Mouse (Mus musculus): Measurements from ENCODE around the gene Tnpo3.
A peak's percentile ranks its signal among the peaks of the same experiment; 100 is the strongest.
"Not testable (repeated sequence)": the region's sequence is repeated elsewhere in the genome, so short reads cannot be mapped to it uniquely, and the experiment has no call there.

Tnpo3 gene

DNA sequence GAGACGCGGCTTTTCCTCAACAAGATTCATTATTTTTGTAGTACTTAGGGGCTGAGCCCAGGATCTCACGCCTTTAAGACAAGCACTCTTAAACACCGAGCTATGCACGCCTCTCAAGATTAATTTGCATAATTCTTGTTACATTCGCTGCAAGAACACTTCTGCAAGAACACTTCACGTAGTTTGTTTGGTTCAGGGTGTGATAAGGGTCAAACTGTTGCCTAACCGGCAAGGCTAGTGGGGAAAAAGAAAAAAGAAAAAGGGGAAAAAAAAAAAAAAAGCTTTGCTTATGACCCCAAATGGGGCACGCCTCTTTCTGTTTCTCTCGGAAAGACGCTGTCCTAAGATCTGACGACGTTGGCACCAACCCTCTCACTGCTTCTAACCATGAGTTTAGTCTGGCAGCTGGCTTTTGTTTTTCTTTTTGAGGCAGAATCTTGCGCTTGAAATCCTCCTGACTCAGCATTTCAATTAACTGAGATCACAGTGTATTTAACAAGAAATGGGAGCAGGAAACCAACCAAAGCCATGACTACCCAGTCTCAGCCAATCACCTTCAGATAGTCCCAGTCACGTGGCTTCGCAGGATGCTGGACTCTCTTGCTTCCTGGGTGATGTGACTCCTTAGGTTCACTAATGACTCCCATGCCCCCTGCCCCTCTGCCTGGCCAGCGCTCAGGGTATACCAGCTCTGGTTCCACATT lies 11.3 kb upstream of the Tnpo3 start:
- DNase-seq (ENCODE audit: low spot score), result no peak

DNA sequence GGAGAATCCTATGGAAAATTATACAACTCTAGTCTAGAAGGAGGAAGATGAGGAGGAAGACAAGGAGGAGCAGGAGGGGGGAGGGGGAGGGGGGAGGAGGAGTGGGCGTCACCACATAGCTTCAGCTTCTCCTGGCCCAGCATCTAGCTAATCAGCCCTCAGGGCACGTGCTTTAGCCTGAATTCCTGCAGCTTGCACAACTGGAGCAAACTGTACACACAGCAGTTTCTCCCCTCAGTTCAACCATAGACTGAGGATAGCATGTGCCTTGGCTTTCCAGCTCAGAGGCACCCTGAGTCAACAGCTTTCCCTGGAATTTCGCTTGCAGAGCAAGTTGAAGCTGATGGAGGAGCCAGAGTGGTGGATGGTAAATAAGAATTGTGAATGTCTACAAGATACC lies 10.5 kb upstream of the Tnpo3 start:
- no peak for DNase-seq (ENCODE audit: low spot score)

GRCm38 (mm10) chr6:29610020-29610640 lies 443 bp upstream of the Tnpo3 start:
- DNase-seq (ENCODE audit: low spot score), result not testable (repeated sequence)

DNA sequence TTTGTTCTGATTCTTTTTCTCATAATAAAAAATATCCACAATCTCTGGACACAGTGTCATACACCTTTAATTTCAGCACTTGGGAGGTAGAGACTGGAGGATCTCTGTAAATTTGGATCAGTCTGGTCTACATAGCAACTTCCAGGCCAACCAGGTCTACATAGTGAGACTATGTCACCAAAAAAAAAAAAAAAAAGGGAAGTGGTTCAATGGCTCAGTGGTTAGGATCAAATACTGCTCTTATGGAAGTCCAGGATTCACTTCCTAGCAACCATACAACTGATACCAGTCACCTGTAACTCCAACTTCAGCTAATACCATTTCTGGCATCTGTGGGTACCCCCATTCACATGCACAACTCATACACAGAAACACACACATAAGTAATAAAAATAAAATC lies 9.5 kb downstream of the Tnpo3 start:
- no peak for DNase-seq (ENCODE audit: low spot score)

- no peak for DNase-seq (ENCODE audit: low spot score)
Measured at GRCm38 (mm10) chr6:29595656-29596055, 14.0 kb downstream of the Tnpo3 start.

GRCm38 (mm10) chr6:29581202-29581601 lies 28.5 kb downstream of the Tnpo3 start:
- no peak for DNase-seq (ENCODE audit: low spot score)

DNA sequence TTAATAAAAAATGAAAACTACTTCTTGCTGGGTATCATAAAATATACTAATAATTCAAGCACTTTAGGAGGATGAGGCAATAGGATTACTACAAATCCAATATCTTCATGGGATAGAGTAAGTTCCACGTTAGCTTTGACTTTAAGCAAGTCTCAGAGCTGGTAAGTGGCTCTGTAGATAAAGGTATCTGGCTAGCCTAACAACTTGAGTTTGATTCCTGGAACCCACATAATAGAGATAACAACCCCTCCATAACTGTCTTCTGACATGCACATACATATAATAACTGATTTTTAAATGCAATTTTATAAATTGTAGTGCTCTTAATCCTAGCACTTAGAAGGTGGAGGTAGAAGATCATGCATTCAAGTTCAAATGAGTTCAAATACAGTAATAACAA lies 28.9 kb downstream of the Tnpo3 start:
- DNase-seq (ENCODE audit: low spot score), result no peak

GRCm38 (mm10) chr6:29576388-29576787 lies 33.3 kb downstream of the Tnpo3 start:
- DNase-seq (ENCODE audit: low spot score), result not testable (repeated sequence)

DNA sequence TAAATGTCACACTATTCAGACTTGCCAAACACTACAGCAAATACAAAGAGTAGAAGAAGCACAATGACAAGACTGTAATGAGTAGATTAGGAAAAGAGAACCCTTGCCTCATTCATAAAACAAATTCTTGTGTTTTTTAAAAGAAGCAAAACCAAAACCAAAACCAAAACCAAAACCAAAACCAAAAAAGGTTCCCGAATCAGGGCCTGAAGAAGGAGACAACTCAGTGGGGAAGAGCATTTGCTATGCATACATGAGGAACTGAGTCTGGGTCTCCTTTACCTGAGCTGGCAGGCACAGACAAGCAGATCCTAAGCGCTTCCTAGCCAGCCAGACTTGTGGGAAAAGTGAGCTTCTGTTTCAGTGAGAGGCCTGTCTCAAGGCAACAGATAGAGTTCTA lies 52.6 kb downstream of the Tnpo3 start:
- no peak for DNase-seq (ENCODE audit: low spot score)

- no peak for DNase-seq (ENCODE audit: low spot score)
Measured at GRCm38 (mm10) chr6:29552526-29552925, 57.2 kb downstream of the Tnpo3 start.

DNA sequence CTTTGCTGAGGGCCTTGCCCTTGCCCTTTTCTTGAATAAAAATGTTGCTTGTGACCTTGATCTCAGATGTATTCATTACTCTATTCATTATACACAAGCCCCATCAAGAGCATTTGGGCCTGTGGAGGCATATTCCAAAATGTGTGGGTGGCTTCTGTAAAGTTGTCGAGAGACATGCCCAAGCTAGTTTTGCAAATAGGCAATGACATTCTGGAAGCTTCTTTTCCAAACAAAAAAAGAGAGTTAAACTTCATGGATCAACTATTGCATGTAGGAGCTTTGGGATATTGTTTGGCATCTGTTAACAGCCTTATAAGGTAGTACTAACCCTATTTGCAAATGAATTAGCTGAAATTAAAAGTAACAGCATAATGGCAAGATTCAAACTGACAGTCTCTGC lies 61.6 kb downstream of the Tnpo3 start:
- no peak for DNase-seq (ENCODE audit: low spot score)

- DNase-seq (ENCODE audit: low spot score), result no peak
Measured at GRCm38 (mm10) chr6:29547582-29547981, 62.1 kb downstream of the Tnpo3 start.

DNA sequence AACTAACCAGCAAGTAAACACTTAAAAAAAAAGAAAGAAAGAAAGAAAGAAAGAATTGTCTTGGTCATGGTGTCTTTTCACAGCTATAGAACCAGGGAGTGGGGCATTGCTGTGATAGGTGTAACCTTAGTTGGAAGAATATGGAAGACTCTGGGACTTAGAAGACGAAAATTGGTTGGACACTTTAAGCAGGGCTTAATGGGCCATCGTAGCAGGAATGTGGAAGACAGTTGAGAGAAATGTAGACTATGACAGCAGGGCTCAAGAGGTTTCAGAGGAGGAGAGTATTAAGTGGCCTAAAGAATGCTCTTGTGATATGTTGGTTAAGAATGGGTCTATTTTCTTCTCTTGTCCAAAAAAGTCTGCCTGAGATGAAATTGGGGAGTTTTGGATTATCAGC lies 64.1 kb downstream of the Tnpo3 start:
- DNase-seq (ENCODE audit: low spot score), result no peak

GRCm38 (mm10) chr6:29540956-29541355 lies 68.7 kb downstream of the Tnpo3 start:
- no peak for DNase-seq (ENCODE audit: low spot score)

DNA sequence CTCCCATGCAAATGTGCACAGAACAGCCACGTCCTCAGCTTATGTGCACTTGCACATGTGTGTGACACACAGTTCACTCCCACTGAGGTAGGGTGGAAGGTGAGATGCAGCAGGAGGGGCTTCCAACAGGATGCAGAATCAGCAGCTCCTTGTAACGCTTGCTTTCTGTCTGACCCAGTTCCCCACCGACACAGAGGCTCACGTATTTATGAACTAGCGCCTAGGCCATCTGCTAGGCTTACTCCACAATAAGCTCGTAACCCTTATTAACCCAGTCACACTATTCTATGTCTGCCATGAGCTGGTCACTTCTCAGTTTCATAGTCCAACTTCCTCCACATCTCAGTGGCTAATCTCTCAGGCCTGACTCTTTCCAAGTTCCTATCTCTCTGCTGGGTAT lies 69.5 kb downstream of the Tnpo3 start:
- DNase-seq (ENCODE audit: low spot score), result no peak

DNA sequence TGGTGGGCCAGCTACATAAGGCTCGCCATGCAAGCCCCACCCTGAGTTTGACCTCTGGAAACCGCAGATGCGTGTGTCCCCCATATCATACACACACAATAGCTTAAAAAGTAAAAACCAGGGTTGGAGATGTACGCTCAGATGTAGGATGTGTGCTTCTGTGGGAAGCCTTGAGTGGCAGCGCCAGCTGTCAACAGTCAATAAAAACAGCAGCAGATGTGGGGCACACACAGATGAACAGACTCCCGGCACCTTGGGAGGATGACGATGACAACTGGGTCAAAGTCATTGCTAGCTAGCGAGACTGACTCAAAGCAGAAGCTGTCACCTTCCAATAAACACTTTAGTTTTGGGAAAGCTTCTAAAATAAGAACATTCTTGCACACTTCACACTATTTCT lies 70.2 kb downstream of the Tnpo3 start:
- DNase-seq (ENCODE audit: low spot score), result no peak

- no peak for DNase-seq (ENCODE audit: low spot score)
Measured at GRCm38 (mm10) chr6:29537221-29537620, 72.5 kb downstream of the Tnpo3 start.

GRCm38 (mm10) chr6:29536651-29537193 lies 73.0 kb downstream of the Tnpo3 start:
- peak; percentile 28 for DNase-seq (ENCODE audit: low spot score)

DNA sequence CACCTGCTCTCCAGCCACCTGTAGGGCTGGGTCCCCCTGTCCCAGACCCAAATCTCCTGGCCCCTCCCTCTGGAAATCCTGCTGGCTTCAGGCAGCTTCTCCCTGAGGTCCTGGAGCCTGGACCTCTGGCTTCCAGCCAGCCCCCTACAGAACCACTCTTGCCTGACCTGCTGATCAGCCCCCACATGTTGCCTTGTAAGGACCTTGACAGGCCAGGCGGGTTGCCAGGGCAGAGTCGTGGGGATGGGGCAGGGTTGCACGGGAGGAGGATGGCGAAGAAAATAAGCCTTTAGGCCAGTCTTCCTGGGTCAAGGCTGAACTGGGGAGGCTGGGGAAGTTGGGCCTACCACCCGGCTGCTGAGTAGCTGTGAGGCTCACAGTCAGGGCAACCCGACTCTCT lies 74.4 kb downstream of the Tnpo3 start:
- DNase-seq (ENCODE audit: low spot score), result no peak

DNA sequence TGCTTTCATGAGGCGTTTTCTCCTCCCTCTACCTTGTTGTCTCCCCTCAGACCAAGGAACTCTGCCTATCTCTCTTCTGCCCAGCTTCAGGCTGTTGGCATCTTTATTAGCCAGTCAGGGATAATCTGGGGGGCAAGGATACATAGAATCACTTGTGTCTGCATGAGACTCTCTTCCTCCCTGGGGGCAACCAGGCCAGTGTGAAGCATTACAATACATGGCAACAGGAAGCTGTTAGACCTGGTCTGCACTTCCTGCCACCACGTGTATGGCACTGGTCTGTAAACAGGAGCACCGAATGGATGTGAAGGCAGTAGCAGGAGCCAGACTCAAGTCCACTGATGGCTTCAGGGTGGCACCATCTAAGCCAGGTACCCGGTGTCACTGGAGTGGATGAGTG lies 79.6 kb downstream of the Tnpo3 start:
- no peak for DNase-seq (ENCODE audit: low spot score)

DNA sequence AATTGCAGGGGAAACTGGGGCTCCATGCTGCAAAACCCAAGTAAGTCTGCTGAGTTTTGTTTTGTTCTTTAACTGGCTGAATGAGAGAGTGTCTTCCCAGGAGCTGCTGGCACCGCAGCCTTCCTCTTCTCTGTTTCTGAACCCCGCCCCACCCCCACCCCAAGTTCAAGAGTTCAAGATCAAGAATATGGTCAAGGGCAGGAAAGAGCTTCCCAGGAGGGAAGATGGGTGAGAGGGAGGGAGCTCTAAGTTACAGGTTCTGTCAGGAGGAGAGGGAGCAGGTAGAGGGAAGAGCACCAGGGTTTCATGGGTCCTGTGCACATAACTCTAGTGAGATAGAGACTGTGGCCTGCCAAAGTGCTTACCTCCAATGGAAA lies 80.3 kb downstream of the Tnpo3 start:
- DNase-seq (ENCODE audit: low spot score), result no peak

DNA sequence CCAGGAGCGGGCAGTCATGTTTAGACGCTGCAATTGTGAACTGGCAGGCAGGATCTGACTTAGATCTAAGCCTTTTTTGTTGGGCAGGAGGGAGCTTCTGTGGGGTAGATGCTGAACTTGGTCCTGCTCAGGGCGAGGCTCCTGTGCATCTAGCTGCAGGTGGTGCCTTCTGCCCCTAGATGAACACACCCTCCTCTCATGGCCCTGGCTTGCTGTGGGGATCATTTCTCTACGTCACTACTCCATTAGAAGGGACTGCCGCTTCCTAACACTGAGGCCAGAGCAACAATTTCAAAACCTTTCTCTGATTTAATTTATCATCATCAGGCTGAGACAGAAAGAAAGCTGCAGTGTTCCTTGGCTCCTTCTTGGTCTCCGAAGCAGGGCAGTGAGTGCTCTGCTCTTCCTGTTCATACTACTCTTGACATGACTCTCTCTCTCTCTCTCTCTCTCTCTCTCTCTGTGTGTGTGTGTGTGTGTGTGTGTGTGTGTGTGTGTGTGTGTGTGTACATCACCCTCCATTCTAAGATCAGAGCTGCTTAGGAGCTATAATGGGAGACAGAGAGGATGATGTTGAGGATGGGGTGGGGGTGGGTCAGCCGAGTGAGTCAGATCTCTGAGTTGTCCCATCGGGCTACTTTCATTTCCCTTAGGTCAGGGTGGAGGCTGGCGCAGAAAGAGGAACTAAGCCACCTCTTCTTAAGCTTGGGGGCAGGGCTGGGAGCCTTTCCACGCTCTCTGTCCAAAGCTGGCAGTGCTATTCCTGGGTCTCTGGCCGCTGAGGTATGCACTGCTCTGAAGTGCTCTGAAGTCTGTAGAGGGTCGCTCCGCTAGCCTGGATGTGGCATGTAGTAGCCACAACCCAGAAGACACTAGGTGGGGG lies 80.9 kb downstream of the Tnpo3 start:
- no peak for DNase-seq (ENCODE audit: low spot score)

- no peak for DNase-seq (ENCODE audit: low spot score)
Measured at GRCm38 (mm10) chr6:29528165-29528505, 81.6 kb downstream of the Tnpo3 start.
